Mouse (Mus musculus) MEL (cell line): ENCODE measurements around the gene I0C0044D17Rik. TPM values are rescaled to one million over a fixed set of nuclear protein-coding genes. Genes with fewer than 3 reads are reported as not detected.

Source experiments
- DNase-seq: peaks from one replicate; pipeline ENCODE4 v3.0.0; 2011; ENCODE audit warnings: low read depth, low spot score
- H3K27ac ChIP-seq: 2 replicates; pipeline ENCODE4 v1.5.1; 2012; ENCODE audit warnings: low read depth, mild to moderate bottlenecking, control low read depth, low read length, moderate library complexity; ENCODE audit not compliant: control insufficient read depth
- H3K27me3 ChIP-seq, 2 experiments: fragments of 150-350 bp in 1 of 2; sonication (generic) in 1 of 2; 2 replicates each; pipeline ENCODE4 v1.6.1; 2012; ENCODE audit warnings: low read length in 2 of 2, mild to moderate bottlenecking in 2 of 2, improper control_type of control experiment in 1 of 2, moderate library complexity in 1 of 2; ENCODE audit not compliant: insufficient read depth in 2 of 2, control insufficient read depth in 1 of 2
- H3K36me3 ChIP-seq, 2 experiments: 2 replicates each; pipeline ENCODE4 v1.6.1; 2012 to 2014; ENCODE audit warnings: low read length in 2 of 2, improper control_type of control experiment in 1 of 2, inconsistent platforms in 1 of 2, mild to moderate bottlenecking in 1 of 2; ENCODE audit not compliant: insufficient read depth in 2 of 2, control insufficient read depth in 1 of 2
- H3K4me1 ChIP-seq, 2 experiments: fragments of 150-350 bp in 1 of 2; sonication (generic) in 1 of 2; 2 replicates each; pipeline ENCODE4 v1.6.1; 2012; ENCODE audit warnings: low read length in 2 of 2, improper control_type of control experiment in 1 of 2, mild to moderate bottlenecking in 1 of 2; ENCODE audit not compliant: insufficient read depth in 2 of 2, control insufficient read depth in 1 of 2
- H3K4me3 ChIP-seq, 2 experiments: fragments of 150-350 bp in 1 of 2; sonication (generic) in 1 of 2; 2 replicates each; pipeline ENCODE4 v1.5.1; 2012; ENCODE audit warnings: low read depth in 2 of 2, low read length in 2 of 2, mild to moderate bottlenecking in 2 of 2, moderate library complexity in 2 of 2, control low read depth in 1 of 2, improper control_type of control experiment in 1 of 2; ENCODE audit not compliant: control insufficient read depth in 1 of 2, insufficient read depth in 1 of 2
- H3K79me2 ChIP-seq: 2 replicates; pipeline ENCODE4 v1.6.1; 2012; ENCODE audit warnings: mild to moderate bottlenecking, low read length, moderate library complexity; ENCODE audit not compliant: control insufficient read depth, poor library complexity, insufficient read depth
- H3K9ac ChIP-seq: 2 replicates; pipeline ENCODE4 v1.6.1; 2012; ENCODE audit warnings: low read depth, mild to moderate bottlenecking, control low read depth, low read length, moderate library complexity; ENCODE audit not compliant: control insufficient read depth, poor library complexity, severe bottlenecking
- H3K9me3 ChIP-seq: fragments of 150-350 bp; sonication (generic); replicated peaks from 2 replicates; pipeline ENCODE4 v1.6.1; 2012; ENCODE audit warnings: mild to moderate bottlenecking, low read length, improper control_type of control experiment, moderate library complexity; ENCODE audit not compliant: insufficient read depth
- BHLHE40 ChIP-seq: IDR thresholded peaks from 2 replicates; pipeline ENCODE4 v1.6.1; 2012; ENCODE audit warnings: low read depth, mild to moderate bottlenecking, inconsistent platforms, low read length, improper control_type of control experiment, borderline replicate concordance
- CHD1 ChIP-seq: IDR thresholded peaks from 2 replicates; pipeline ENCODE4 v1.6.1; 2012; ENCODE audit warnings: low read depth, mild to moderate bottlenecking, inconsistent platforms, low read length, improper control_type of control experiment
- E2F4 ChIP-seq: IDR thresholded peaks from 2 replicates; pipeline ENCODE4 v1.6.1; 2011; ENCODE audit warnings: low read depth, low read length, improper control_type of control experiment, borderline replicate concordance
- EP300 ChIP-seq, 2 experiments: IDR thresholded peaks; 2 replicates each; pipeline ENCODE4 v1.6.1; 2011; ENCODE audit warnings: improper control_type of control experiment in 2 of 2, low read length in 2 of 2, low read depth in 1 of 2, mild to moderate bottlenecking in 1 of 2
- GABPA ChIP-seq: IDR thresholded peaks from 2 replicates; pipeline ENCODE4 v1.6.1; 2012; ENCODE audit warnings: low read depth, mild to moderate bottlenecking, inconsistent platforms, low read length, improper control_type of control experiment, moderate library complexity
- GATA1 ChIP-seq: IDR thresholded peaks from 2 replicates; pipeline ENCODE4 v1.6.1; 2011; ENCODE audit warnings: low read depth, low read length, improper control_type of control experiment
- JUND ChIP-seq: IDR thresholded peaks from 2 replicates; pipeline ENCODE4 v1.6.1; 2011; ENCODE audit warnings: low read depth, mild to moderate bottlenecking, improper control_type of control experiment, low read length
- MAFK ChIP-seq: IDR thresholded peaks from 2 replicates; pipeline ENCODE4 v1.6.1; 2011; ENCODE audit warnings: low read depth, mild to moderate bottlenecking, low read length, improper control_type of control experiment, borderline replicate concordance
- MAZ ChIP-seq: IDR thresholded peaks from 2 replicates; pipeline ENCODE4 v1.6.1; 2012; ENCODE audit warnings: low read depth, mild to moderate bottlenecking, inconsistent platforms, low read length, improper control_type of control experiment
- MEF2A ChIP-seq: IDR thresholded peaks from 2 replicates; pipeline ENCODE4 v1.6.1; 2014; ENCODE audit warnings: low read depth, mild to moderate bottlenecking, inconsistent platforms, low read length, improper control_type of control experiment; ENCODE audit not compliant: poor library complexity, insufficient replicate concordance, severe bottlenecking; ENCODE audit errors: extremely low read depth
- MYC ChIP-seq: IDR thresholded peaks from 2 replicates; pipeline ENCODE4 v1.6.1; 2011; ENCODE audit warnings: low read depth, mild to moderate bottlenecking, low read length, improper control_type of control experiment, moderate library complexity
- NELFE ChIP-seq: IDR thresholded peaks from 2 replicates; pipeline ENCODE4 v1.6.1; 2011; ENCODE audit warnings: low read depth, low read length, improper control_type of control experiment
- POLR2A ChIP-seq, 2 experiments: IDR thresholded peaks; 2 replicates each; pipeline ENCODE4 v1.6.1; 2011 to 2012; ENCODE audit warnings: low read length in 2 of 2, mild to moderate bottlenecking in 2 of 2, control low read depth in 1 of 2, improper control_type of control experiment in 1 of 2, low read depth in 1 of 2, moderate library complexity in 1 of 2; ENCODE audit not compliant: control insufficient read depth in 1 of 2, insufficient read depth in 1 of 2, poor library complexity in 1 of 2
- POLR2AphosphoS2 ChIP-seq: IDR thresholded peaks from 2 replicates; pipeline ENCODE4 v1.6.1; 2011; ENCODE audit warnings: low read length, improper control_type of control experiment
- POLR2AphosphoS5 ChIP-seq: IDR thresholded peaks from 2 replicates; pipeline ENCODE4 v1.6.1; 2012; ENCODE audit warnings: low read depth, borderline replicate concordance, mild to moderate bottlenecking, inconsistent platforms, low read length, moderate library complexity, mixed read lengths
- RAD21 ChIP-seq: IDR thresholded peaks from 2 replicates; pipeline ENCODE4 v1.6.1; 2011; ENCODE audit warnings: mild to moderate bottlenecking, low read depth, low read length, improper control_type of control experiment
- SIN3A ChIP-seq: IDR thresholded peaks from 2 replicates; pipeline ENCODE4 v1.6.1; 2012; ENCODE audit warnings: low read length, improper control_type of control experiment, inconsistent platforms
- SMC3 ChIP-seq: IDR thresholded peaks from 2 replicates; pipeline ENCODE4 v1.6.1; 2011; ENCODE audit warnings: low read depth, low read length, improper control_type of control experiment
- TAL1 ChIP-seq: IDR thresholded peaks from 2 replicates; pipeline ENCODE4 v1.6.1; 2012; ENCODE audit warnings: mild to moderate bottlenecking, inconsistent platforms, low read length, moderate library complexity, mixed read lengths
- TBP ChIP-seq: IDR thresholded peaks from 2 replicates; pipeline ENCODE4 v1.8.0; 2011; ENCODE audit warnings: low read depth, low read length, improper control_type of control experiment
- UBTF ChIP-seq: IDR thresholded peaks from 2 replicates; pipeline ENCODE4 v1.6.1; 2012; ENCODE audit warnings: low read depth, mild to moderate bottlenecking, inconsistent platforms, low read length, improper control_type of control experiment, moderate library complexity, borderline replicate concordance; ENCODE audit not compliant: insufficient read depth
- USF1 ChIP-seq: IDR thresholded peaks from 2 replicates; pipeline ENCODE4 v1.6.1; 2014; ENCODE audit warnings: low read depth, mild to moderate bottlenecking, inconsistent platforms, low read length, improper control_type of control experiment, moderate library complexity
- ZMIZ1 ChIP-seq: IDR thresholded peaks from 2 replicates; pipeline ENCODE4 v1.6.1; 2012; ENCODE audit warnings: low read depth, mild to moderate bottlenecking, inconsistent platforms, low read length, improper control_type of control experiment, moderate library complexity
- polyA plus RNA-seq, 2 experiments: library from polyadenylated mRNA; stranded (reverse) in 1 of 2; unstranded in 1 of 2; fragments of >175 nt in 1 of 2; fragments of >200 nt in 1 of 2; gene quantifications; 2 replicates each; pipeline versions ENCODE4 v1.2.1 to v1.2.4; 2012; ENCODE audit warnings: low replicate concordance in 2 of 2, low read depth in 1 of 2; ENCODE audit not compliant: insufficient read length in 2 of 2, insufficient read depth in 1 of 2, missing spikeins in 1 of 2
- total RNA-seq: library from RNA; depleted of rRNA; stranded (reverse); fragments of 300-350 nt; gene quantifications from 2 replicates; pipeline ENCODE4 v1.2.3, GENCODE M21; 2012

The I0C0044D17Rik gene
- total and polyA plus RNA-seq, 3 experiments: not detected

DNA sequence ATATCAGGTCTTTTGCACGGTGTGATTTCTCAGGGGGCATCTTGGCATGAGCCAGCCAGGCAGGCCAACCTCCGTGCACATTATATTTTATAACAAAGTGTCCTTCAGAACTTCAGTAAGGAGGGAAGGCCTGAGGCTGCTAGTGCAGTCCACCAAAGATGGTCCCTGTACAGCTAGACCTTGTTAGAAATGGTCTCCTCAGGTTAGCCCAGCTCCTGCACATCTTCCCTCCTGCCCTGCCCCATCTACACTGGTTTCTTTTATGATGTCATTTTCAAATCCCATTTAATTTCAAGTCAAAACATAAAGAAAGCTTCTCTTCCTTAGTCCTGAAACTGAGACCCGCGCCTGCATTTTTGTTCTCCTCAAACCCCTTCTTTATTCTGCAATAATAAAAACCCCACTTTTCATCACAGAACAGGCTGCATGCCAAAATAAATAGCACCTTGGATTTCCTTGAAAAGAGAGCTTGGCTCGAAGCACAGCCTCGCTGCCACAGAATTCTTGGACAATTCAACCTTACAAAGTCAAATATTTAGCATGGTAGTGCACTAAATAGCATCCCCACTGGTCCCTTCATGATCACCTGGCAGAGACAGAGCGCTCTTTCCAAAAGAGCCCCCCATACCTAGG, 34.4 kb downstream of the I0C0044D17Rik start:
- no peak overlapping the region for H3K4me3 ChIP-seq
- no peaks in the 10 kb centered on the region for H3K36me3 ChIP-seq
- H3K27me3 ChIP-seq: no peaks in the 10 kb centered on the region
- no peak overlapping the region for H3K9ac ChIP-seq
- no peaks in the 10 kb centered on the region for H3K9me3 ChIP-seq
- DNase-seq: no peak
- no peaks in the 10 kb centered on the region for H3K4me1 ChIP-seq
- TF ChIP-seq RAD21 (no peak), TBP (no peak), NELFE (no peak), EP300 (IDR thresholded peaks at IDR 0.05; ENCODE audit: low read depth in 1 of 2, low read length in 2 of 2) (no peak), SMC3 (no peak), MAZ (no peak)
- TF ChIP-seq, all 39 proteins: peak for 0
- no peaks in the 10 kb centered on the region for H3K79me2 ChIP-seq
- no peak overlapping the region for H3K27ac ChIP-seq

- Histone ChIP-seq H3K36me3 (no peaks in the 10 kb centered on the region), H3K27me3 (no peaks in the 10 kb centered on the region), H3K9ac (no peak overlapping the region), H3K27ac (no peak overlapping the region), H3K9me3 (no peaks in the 10 kb centered on the region), H3K4me3 (no peak overlapping the region), H3K79me2 (no peaks in the 10 kb centered on the region), H3K4me1 (no peaks in the 10 kb centered on the region)
- TF ChIP-seq GABPA (no peak), POLR2AphosphoS2 (no peak), MAFK (no peak), MAZ (no peak), SIN3A (no peak), ZMIZ1 (no peak), MYC (no peak), CHD1 (no peak), POLR2A (IDR thresholded peaks at IDR 0.05; ENCODE audit: control insufficient read depth in 1 of 2, insufficient read depth in 1 of 2, low read depth in 1 of 2, low read length in 2 of 2, poor library complexity in 1 of 2) (no peak), USF1 (no peak), TAL1 (no peak), UBTF (no peak), POLR2AphosphoS5 (no peak), TBP (no peak), GATA1 (no peak), JUND (no peak), EP300 (IDR thresholded peaks at IDR 0.05; ENCODE audit: low read depth in 1 of 2, low read length in 2 of 2) (no peak), E2F4 (no peak), BHLHE40 (no peak), MEF2A (no peak)
- no peak for DNase-seq
Measured at GRCm38 (mm10) chr4:98786281-98786680, 37.4 kb downstream of the I0C0044D17Rik start.
